9 mouse cellular contexts compared by ENCODE assay signal in the genomic region with DNA sequence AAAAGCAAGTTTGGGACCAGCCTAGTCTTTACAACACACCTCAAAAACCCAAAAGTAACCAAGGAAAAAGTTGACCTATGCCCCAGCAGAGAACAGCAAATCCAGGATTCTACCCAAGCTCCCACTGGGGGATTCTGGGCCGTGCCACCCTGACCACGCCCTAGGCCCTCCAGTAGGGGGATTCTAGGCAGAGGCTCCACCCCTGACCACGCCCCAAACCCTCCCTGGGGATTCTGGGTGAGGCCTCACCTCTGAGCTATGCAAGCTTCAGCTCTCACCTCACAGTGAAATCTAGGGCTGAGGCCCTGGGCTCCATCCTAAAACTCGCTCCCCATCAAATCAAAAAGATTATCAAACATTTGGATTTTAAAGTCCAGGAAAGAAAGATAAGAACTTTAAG. TPM values are rescaled to one million over a fixed set of nuclear protein-coding genes. Genes with fewer than 3 reads are reported as not detected.
DNase-seq lines count a peak whose midpoint lies in the region; ATAC-seq and TF ChIP-seq lines count a peak whose summit lies in the region.
"Had no signal": no experiment of that assay in that cellular context is flagged by ENCODE, and none has a peak within 500 bp of the region (broad histone marks: within the 10 kb centered on the region; RNA-seq: fewer than 3 reads in every experiment).

No protein-coding gene starts in this region.

- H3K4me3 ChIP-seq in heart, postnatal 0 days (ENCODE audit: low read depth, low read length): no peak overlapping the region
- H3K4me3 ChIP-seq in E14TG2a.4 (replicated peaks; ENCODE audit: low read length): peak overlapping the region; percentile 41
- H3K4me3 ChIP-seq in embryonic facial prominence, embryonic 14.5 days (ENCODE audit: low read depth, low read length): no peak overlapping the region
- H3K4me3 ChIP-seq: megakaryocyte, embryonic 14.5 days had no signal

- no peaks in the 10 kb centered on the region for H3K27me3 ChIP-seq in heart, postnatal 0 days (ENCODE audit: control insufficient read depth, insufficient read depth, low read length)
- H3K27me3 ChIP-seq in E14TG2a.4 (ENCODE audit: insufficient read depth, low read length): no peaks in the 10 kb centered on the region
- H3K27me3 ChIP-seq in embryonic facial prominence, embryonic 14.5 days (replicated peaks; ENCODE audit: control insufficient read depth, insufficient read depth, low read length): no peaks in the 10 kb centered on the region
- H3K27me3 ChIP-seq: megakaryocyte, embryonic 14.5 days had no signal

- no peak overlapping the region for H3K9ac ChIP-seq in heart, postnatal 0 days (replicated peaks; ENCODE audit: low read depth, low read length)
- H3K9ac ChIP-seq in embryonic facial prominence, embryonic 14.5 days (ENCODE audit: low read depth, low read length): no peak overlapping the region

- intact Hi-C loops in heart, postnatal 14 days (cut with DNase I): no loop called here

- peaks cover 3% of the 10 kb centered on the region; the same call in 1 of the 2 replicates for H3K9me3 ChIP-seq in heart, postnatal 0 days (replicated peaks; ENCODE audit: control insufficient read depth, low read length)
- H3K9me3 ChIP-seq in E14TG2a.4 (ENCODE audit: low read length): no peaks in the 10 kb centered on the region
- 0 out of 2 replicates have a peak, but pooled peaks cover 4% of the 10 kb centered on the region for H3K9me3 ChIP-seq in embryonic facial prominence, embryonic 14.5 days (ENCODE audit: control insufficient read depth, low read length)

- TF ChIP-seq EP300 in heart, postnatal 0 days (IDR thresholded peaks at IDR 0.05; ENCODE audit: low read depth): no peak

- no peak for DNase-seq in heart, postnatal 0 days (ENCODE audit: low spot score)
- no peak for DNase-seq in heart, postnatal 14 days
- peak; percentile 64 for DNase-seq in embryonic facial prominence, embryonic 14.5 days (ENCODE audit: low spot score)
- DNase-seq in layer of hippocampus, postnatal 14 days (ENCODE audit: low spot score in 2 of 2): no peak
- DNase-seq in frontal cortex, postnatal 10 days (ENCODE audit: low spot score in 2 of 2): no peak
- no peak for DNase-seq in gastrocnemius, postnatal 25 days

- peaks cover 5% of the 10 kb centered on the region; the same call in 1 of the 2 replicates for H3K4me1 ChIP-seq in heart, postnatal 0 days (ENCODE audit: control insufficient read depth, insufficient read depth)
- H3K4me1 ChIP-seq in E14TG2a.4 (replicated peaks; ENCODE audit: low read depth, low read length): peaks cover 69% of the 10 kb centered on the region
- no peaks in the 10 kb centered on the region for H3K4me1 ChIP-seq in embryonic facial prominence, embryonic 14.5 days (ENCODE audit: control insufficient read depth, insufficient read depth, low read length)

- peaks cover 84% of the 10 kb centered on the region for H3K36me3 ChIP-seq in heart, postnatal 0 days (replicated peaks; ENCODE audit: control insufficient read depth, insufficient read depth, low read length)
- H3K36me3 ChIP-seq in E14TG2a.4 (ENCODE audit: insufficient read depth, low read length): peaks cover 95% of the 10 kb centered on the region
- peaks cover 94% of the 10 kb centered on the region for H3K36me3 ChIP-seq in embryonic facial prominence, embryonic 14.5 days (ENCODE audit: control insufficient read depth, insufficient read depth, low read length)

- 55% methylated on average over 4 of the region's 4 CpGs for WGBS in heart, postnatal 0 days
- 61% methylated on average over 4 of the region's 4 CpGs for WGBS in embryonic facial prominence, embryonic 14.5 days

- peak; percentile 33; the same call in 1 of the 2 replicates for ATAC-seq in heart, postnatal 0 days (ENCODE audit: insufficient read depth, low read depth)
- no peak for ATAC-seq in embryonic facial prominence, embryonic 14.5 days (ENCODE audit: low read depth)
- 0 out of 2 replicates have a peak, but pooled peaks have one; percentile 29 for ATAC-seq in megakaryocyte-erythroid progenitor cell, adult 5-6 weeks (replicated peaks; ENCODE audit: low FRiP score, low TSS enrichment, poor library complexity, severe bottlenecking)

- no peak overlapping the region for H3K4me2 ChIP-seq in heart, postnatal 0 days (ENCODE audit: low read depth, low read length)
- no peak overlapping the region for H3K4me2 ChIP-seq in embryonic facial prominence, embryonic 14.5 days (ENCODE audit: low read depth, low read length)

- TF ChIP-seq CTCF in heart, postnatal 0 days (IDR thresholded peaks at IDR 0.05; ENCODE audit: low read depth): no peak
- TF ChIP-seq CTCF in E14TG2a.4 (conservative IDR thresholded peaks at IDR 0.05; ENCODE audit: low read length): no peak

- no peak overlapping the region for H3K27ac ChIP-seq in heart, postnatal 0 days (ENCODE audit: low read depth)
- H3K27ac ChIP-seq in embryonic facial prominence, embryonic 14.5 days (replicated peaks; ENCODE audit: low read depth, low read length): no peak overlapping the region

RNA-seq across cellular contexts. Expression of gene Tcf3, which starts 9.9 kb away (rescaled TPM):
- total RNA-seq in heart, postnatal 0 days (2014; rRNA removed; ENCODE audit: low replicate concordance): 77.8 and 91.4 TPM in 2 replicates
- 20.1 and 20.6 TPM in 2 replicates for polyA plus RNA-seq in heart, postnatal 0 days (2015; fragmentation: Nextera tagmentation; extraction: Ambion mirVana)
- 10 to 100 TPM; 31.7 to 32.5 TPM for total RNA-seq in heart, postnatal 14 days (2021)
- 93.7 and 112 TPM in 2 replicates for polyA plus RNA-seq in embryonic facial prominence, embryonic 14.5 days (2014; fragmentation: Nextera tagmentation; extraction: Ambion mirVana)
- total RNA-seq in megakaryocyte-erythroid progenitor cell, adult 5-6 weeks (2014; fragmentation: Nextera tagmentation): 154 and 175 TPM in 2 replicates
- total RNA-seq in megakaryocyte-erythroid progenitor cell, adult 5-6 weeks (2017): 57.9 and 99.8 TPM in 2 replicates
- total RNA-seq in layer of hippocampus, postnatal 14 days (2021): 10 to 100 TPM; 33.3 to 35.0 TPM
- 10 to 100 TPM; 11.1 to 13.8 TPM for total RNA-seq in gastrocnemius, postnatal 25 days (2021)

RNA-seq across cellular contexts. Expression of gene Uqcr11, which starts 16.9 kb away (rescaled TPM):
- 1,589 and 2,020 TPM in 2 replicates for total RNA-seq in heart, postnatal 0 days (2014; rRNA removed; ENCODE audit: low replicate concordance)
- polyA plus RNA-seq in heart, postnatal 0 days (2015; fragmentation: Nextera tagmentation; extraction: Ambion mirVana): 3,128 and 3,343 TPM in 2 replicates
- total RNA-seq in heart, postnatal 14 days (2021): 1,000 to 10,000 TPM; 1,852 to 1,908 TPM
- polyA plus RNA-seq in embryonic facial prominence, embryonic 14.5 days (2014; fragmentation: Nextera tagmentation; extraction: Ambion mirVana): 751 and 879 TPM in 2 replicates
- 485 and 702 TPM in 2 replicates for total RNA-seq in megakaryocyte-erythroid progenitor cell, adult 5-6 weeks (2014; fragmentation: Nextera tagmentation)
- 241 and 254 TPM in 2 replicates for total RNA-seq in megakaryocyte-erythroid progenitor cell, adult 5-6 weeks (2017)
- total RNA-seq in layer of hippocampus, postnatal 14 days (2021): 100 to 1,000 TPM; 620 to 655 TPM
- 100 to 1,000 TPM; 913 to 952 TPM for total RNA-seq in gastrocnemius, postnatal 25 days (2021)

RNA-seq across cellular contexts. Expression of gene Mbd3, which starts 24.2 kb away (rescaled TPM):
- total RNA-seq in heart, postnatal 0 days (2014; rRNA removed; ENCODE audit: low replicate concordance): 35.1 and 35.3 TPM in 2 replicates
- polyA plus RNA-seq in heart, postnatal 0 days (2015; fragmentation: Nextera tagmentation; extraction: Ambion mirVana): 75.6 and 78.0 TPM in 2 replicates
- total RNA-seq in heart, postnatal 14 days (2021): 10 to 100 TPM; 78.6 to 84.0 TPM
- polyA plus RNA-seq in embryonic facial prominence, embryonic 14.5 days (2014; fragmentation: Nextera tagmentation; extraction: Ambion mirVana): 164 and 186 TPM in 2 replicates
- 105 and 113 TPM in 2 replicates for total RNA-seq in megakaryocyte-erythroid progenitor cell, adult 5-6 weeks (2014; fragmentation: Nextera tagmentation)
- 80.0 and 93.8 TPM in 2 replicates for total RNA-seq in megakaryocyte-erythroid progenitor cell, adult 5-6 weeks (2017)
- 100 to 1,000 TPM; 121 to 131 TPM for total RNA-seq in layer of hippocampus, postnatal 14 days (2021)
- 10 to 100 TPM; 78.7 to 93.6 TPM for total RNA-seq in gastrocnemius, postnatal 25 days (2021)

RNA-seq across cellular contexts. Expression of gene Mex3d, which starts 36.1 kb away (rescaled TPM):
- total RNA-seq in heart, postnatal 0 days (2014; rRNA removed; ENCODE audit: low replicate concordance): 20.0 and 26.4 TPM in 2 replicates
- polyA plus RNA-seq in heart, postnatal 0 days (2015; fragmentation: Nextera tagmentation; extraction: Ambion mirVana): 2.2 and 2.9 TPM in 2 replicates
- total RNA-seq in heart, postnatal 14 days (2021): 10 to 100 TPM; 11.8 to 12.2 TPM
- 6.2 and 6.4 TPM in 2 replicates for polyA plus RNA-seq in embryonic facial prominence, embryonic 14.5 days (2014; fragmentation: Nextera tagmentation; extraction: Ambion mirVana)
- total RNA-seq in megakaryocyte-erythroid progenitor cell, adult 5-6 weeks (2014; fragmentation: Nextera tagmentation): 8.0 and 9.1 TPM in 2 replicates
- 13.0 and 14.7 TPM in 2 replicates for total RNA-seq in megakaryocyte-erythroid progenitor cell, adult 5-6 weeks (2017)
- 10 to 100 TPM; 20.3 to 24.2 TPM for total RNA-seq in layer of hippocampus, postnatal 14 days (2021)
- 1 to 10 TPM; 3.9 to 4.3 TPM for total RNA-seq in gastrocnemius, postnatal 25 days (2021)
